Mouse (Mus musculus) heart, postnatal 14 days (tissue): ENCODE measurements at regions not wholly inside any gene's neighbourhood (a gene's known extent, or its start where the extent isn't known, plus 50 kb on each side); places are given as distances from the start of the nearest gene placed in this dataset.
A peak's percentile ranks its signal among the peaks of the same experiment; 100 is the strongest.

ENCODE experiments used
- DNase-seq, 2 experiments: peaks; one replicate each; pipeline ENCODE4 v3.0.0; 2021 to 2022
- intact Hi-C: fragments of 180-260 bp; cut with DNase I; formaldehyde crosslinking; loops from one replicate; pipeline ENCODE4 v1.15.1; 2025

- intact Hi-C loops = no loop called here
Measured at GRCm38 (mm10) chr10:96761601-96762000, 144.8 kb downstream of the Btg1 start.

DNA sequence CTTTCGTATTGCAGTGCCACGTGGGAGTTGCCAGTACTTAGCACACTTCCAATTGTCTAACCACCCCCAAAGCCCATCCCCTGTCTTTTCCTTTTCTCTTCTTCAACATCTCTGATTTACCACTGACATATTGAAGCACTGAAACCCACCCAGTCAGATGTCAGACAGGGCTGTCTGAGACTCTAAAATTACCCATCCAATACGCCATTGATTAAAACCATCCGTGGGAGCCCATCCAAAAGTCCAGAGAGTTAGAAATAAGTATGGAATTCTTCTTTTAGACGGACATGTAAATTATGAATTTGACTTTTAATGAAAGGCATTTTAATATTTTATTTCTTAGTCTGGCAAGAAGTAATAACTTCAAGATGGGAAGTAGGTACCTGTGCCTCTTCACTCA lies 148.8 kb downstream of the Btg1 start:
- intact Hi-C loops = no loop called here
- no peak for DNase-seq

More at GRCm38 (mm10) chr10:96761601-96762000, 144.8 kb downstream of the Btg1 start:
- DNase-seq = no peak

DNA sequence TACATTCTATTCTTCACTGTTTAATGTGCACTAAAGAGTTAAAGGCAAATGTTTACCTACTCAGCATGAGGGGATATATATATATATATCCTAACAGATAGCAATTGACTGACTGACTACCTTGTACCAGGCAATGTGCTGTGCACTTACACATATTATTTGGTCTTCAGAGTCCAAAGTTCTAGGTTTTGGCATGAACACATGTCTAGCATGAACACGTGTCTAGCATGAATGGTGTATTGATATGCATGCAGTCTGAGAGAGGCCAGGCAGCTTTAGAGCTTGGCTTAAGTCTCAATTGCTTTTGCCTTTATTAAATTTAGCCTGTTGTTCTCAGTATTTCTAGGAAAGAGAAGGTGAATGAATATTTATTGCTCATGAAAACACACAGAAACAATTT lies 161.4 kb downstream of the Btg1 start:
- intact Hi-C loops = no loop called here
- no peak for DNase-seq

GRCm38 (mm10) chr10:96783966-96784365 lies 167.2 kb downstream of the Btg1 start:
- no peak for DNase-seq
- intact Hi-C loops = no loop called here

- DNase-seq = no peak
- intact Hi-C loops = no loop called here
Measured at GRCm38 (mm10) chr10:96786903-96787571, 170.2 kb downstream of the Btg1 start.

- intact Hi-C loops = no loop called here
- no peak for DNase-seq
Measured at GRCm38 (mm10) chr10:96787572-96787946, 170.8 kb downstream of the Btg1 start.

GRCm38 (mm10) chr10:96788352-96789016 lies 171.7 kb downstream of the Btg1 start:
- no peak for DNase-seq
- intact Hi-C loops = no loop called here

GRCm38 (mm10) chr10:96797116-96797515 lies 180.3 kb downstream of the Btg1 start:
- intact Hi-C loops = no loop called here
- no peak for DNase-seq

GRCm38 (mm10) chr10:96800801-96801200 lies 184.0 kb downstream of the Btg1 start:
- intact Hi-C loops = no loop called here
- DNase-seq = no peak

DNA sequence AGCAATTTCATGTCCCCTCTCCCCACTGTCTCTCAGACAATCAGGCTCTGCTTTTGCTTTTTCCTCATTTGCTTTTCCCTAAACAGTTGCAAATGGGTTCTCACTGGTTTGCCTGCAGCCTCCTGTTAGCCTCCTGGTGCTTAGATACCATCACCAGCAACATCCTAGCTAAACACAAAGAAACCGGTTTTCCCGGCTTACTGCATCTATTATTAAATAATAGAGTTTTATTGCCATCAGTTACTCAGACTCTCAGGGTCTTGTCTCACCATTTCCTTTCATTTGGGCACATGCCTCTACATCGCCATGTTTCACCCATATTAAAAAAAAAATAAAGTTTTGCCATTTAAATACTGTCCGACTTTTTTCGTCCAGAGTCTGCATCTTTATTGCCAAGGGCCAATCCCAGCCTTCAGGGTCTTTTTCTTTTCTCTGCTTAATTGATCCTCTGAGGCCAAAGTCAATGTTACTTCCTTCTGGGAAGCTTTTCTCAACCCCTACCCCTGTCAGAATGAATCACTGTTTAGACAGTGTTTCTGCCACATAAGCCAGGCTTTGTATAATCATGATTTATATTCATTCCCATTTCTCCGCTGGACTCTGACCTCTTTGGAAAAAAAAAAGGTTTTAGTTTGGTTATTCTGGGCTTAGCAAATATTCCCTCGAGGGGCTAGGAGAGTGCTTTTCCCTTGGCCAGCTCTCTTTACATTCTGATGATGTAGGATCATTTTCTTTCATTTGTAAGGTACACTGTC lies 187.4 kb downstream of the Btg1 start:
- intact Hi-C loops = no loop called here
- DNase-seq = no peak

GRCm38 (mm10) chr10:96806579-96806978 lies 189.8 kb downstream of the Btg1 start:
- DNase-seq = no peak
- intact Hi-C loops = no loop called here

DNA sequence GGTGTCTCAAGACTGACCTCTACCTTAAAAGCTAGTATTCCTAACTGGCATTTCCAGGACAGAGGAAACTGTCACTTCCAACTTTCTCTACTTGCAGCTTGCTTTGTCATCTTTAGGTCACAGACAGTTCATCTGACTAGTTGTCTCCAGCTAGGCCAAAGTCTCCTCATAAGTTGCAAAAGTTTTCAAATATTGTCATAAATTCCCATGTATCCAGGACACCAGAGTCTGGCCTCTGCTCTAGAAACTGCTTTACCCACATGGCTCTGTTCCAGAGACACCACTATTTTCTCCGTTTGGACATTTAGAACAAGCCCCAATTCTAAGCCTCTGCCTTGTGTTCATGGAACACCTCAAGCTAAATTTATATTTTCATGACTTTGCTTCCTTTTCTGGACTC lies 205.0 kb downstream of the Btg1 start:
- intact Hi-C loops = no loop called here

GRCm38 (mm10) chr10:96822344-96823335 lies 205.8 kb downstream of the Btg1 start:
- DNase-seq = peak; percentile 9 to 18
- intact Hi-C loops = no loop called here

More for the DNA sequence above, 205.0 kb downstream of the Btg1 start:
- no peak for DNase-seq

GRCm38 (mm10) chr10:96826234-96826788 lies 209.5 kb downstream of the Btg1 start:
- intact Hi-C loops = no loop called here
- no peak for DNase-seq

DNA sequence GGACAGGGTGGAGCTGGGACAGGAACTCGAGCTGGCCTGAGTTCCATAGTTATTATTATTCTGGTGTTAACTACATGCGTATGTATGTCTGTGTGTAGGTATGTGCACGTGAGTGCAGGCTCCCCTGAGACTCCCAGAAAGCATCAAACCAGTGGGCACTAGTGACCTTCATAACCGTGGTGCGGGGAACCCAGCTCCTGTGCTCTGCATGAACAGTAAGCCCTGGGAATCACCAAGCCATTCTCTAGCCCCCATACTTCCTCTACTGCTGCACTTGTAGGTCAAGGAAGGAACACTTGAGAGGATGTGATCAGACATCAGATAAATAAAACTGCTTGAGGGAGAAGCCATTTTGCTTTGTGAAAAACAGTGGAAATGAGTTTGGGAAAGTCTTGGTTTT lies 211.2 kb downstream of the Btg1 start:
- no peak for DNase-seq
- intact Hi-C loops = no loop called here

GRCm38 (mm10) chr10:96828581-96829246 lies 211.9 kb downstream of the Btg1 start:
- intact Hi-C loops = no loop called here
- no peak for DNase-seq

GRCm38 (mm10) chr10:96831071-96831470 lies 214.3 kb downstream of the Btg1 start:
- no peak for DNase-seq
- intact Hi-C loops = no loop called here

GRCm38 (mm10) chr10:96837230-96837629 lies 220.4 kb downstream of the Btg1 start:
- intact Hi-C loops = no loop called here

GRCm38 (mm10) chr10:96841128-96841527 lies 224.3 kb downstream of the Btg1 start:
- no peak for DNase-seq
- intact Hi-C loops = no loop called here

More at GRCm38 (mm10) chr10:96837230-96837629, 220.4 kb downstream of the Btg1 start:
- no peak for DNase-seq

- intact Hi-C loops = no loop called here
- DNase-seq = no peak
Measured at GRCm38 (mm10) chr10:96841956-96842355, 225.2 kb downstream of the Btg1 start.
